Mouse (Mus musculus) heart, postnatal 0 days (tissue): ENCODE measurements at regions not wholly inside any gene's neighbourhood (a gene's known extent, or its start where the extent isn't known, plus 50 kb on each side); places are given as distances from the start of the nearest gene placed in this dataset.

Source experiments
- CTCF ChIP-seq: IDR thresholded peaks from 2 replicates; pipeline ENCODE4 v1.5.1; 2016; ENCODE audit warnings: antibody characterized with exemption, control low read depth, low read depth
- EP300 ChIP-seq: IDR thresholded peaks from 2 replicates; pipeline ENCODE4 v1.6.1; 2016; ENCODE audit warnings: antibody characterized with exemption, low read depth

DNA sequence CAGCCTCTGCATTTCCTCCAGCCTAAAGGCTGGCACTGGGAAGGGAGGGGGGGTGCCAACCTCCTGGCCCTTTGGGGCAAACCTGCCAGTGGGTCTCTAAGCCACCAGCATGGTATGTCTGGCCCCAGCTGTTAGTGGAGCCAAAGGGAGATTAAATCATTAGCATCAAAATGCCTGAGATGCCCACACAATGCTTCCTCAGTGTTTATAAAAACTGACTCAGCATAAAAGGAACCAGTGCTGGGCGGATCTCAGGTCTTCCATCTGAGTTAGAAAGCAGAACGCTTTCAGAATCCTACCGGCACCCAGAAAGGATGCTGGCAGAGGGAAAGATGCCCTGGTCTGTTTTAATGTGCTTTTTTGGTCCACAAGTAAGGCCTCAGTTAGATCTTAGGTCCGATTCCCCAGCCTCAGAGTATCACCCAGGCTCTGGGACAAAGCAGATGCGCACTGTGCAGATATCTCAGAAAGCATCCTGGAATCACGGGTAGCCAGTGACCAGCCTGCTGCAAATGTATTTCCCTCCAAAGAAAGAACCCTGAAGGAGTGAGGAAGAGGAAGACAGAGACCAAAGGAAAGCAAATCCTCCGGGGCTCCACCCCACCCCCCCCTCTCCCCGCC, 53.3 kb upstream of the Armc2 start:
- no peak for TF ChIP-seq CTCF
- TF ChIP-seq EP300 = no peak
